Mouse (Mus musculus) forebrain, embryonic 10.5 days (tissue): ENCODE measurements around the gene Ddn. TPM values are rescaled to one million over a fixed set of nuclear protein-coding genes. Genes with fewer than 3 reads are reported as not detected.
A peak's percentile ranks its signal among the peaks of the same experiment; 100 is the strongest.

ENCODE experiments used
- DNase-seq: peaks from one replicate; pipeline ENCODE4 v3.0.0-alpha.2; 2017; ENCODE audit warnings: low spot score; ENCODE audit errors: extremely low spot score
- H3K27ac ChIP-seq: fragments of 300-500 bp; sonication (generic); 2 replicates; pipeline ENCODE4 v1.5.1; 2016; ENCODE audit warnings: mild to moderate bottlenecking
- H3K27me3 ChIP-seq: fragments of 300-500 bp; sonication (generic); 2 replicates; pipeline ENCODE4 v1.6.1; 2016; ENCODE audit warnings: mild to moderate bottlenecking; ENCODE audit not compliant: poor library complexity, severe bottlenecking
- H3K36me3 ChIP-seq: fragments of 300-500 bp; sonication (generic); replicated peaks from 2 replicates; pipeline ENCODE4 v1.6.1; 2016; ENCODE audit warnings: mild to moderate bottlenecking, moderate library complexity
- H3K4me1 ChIP-seq: fragments of 300-500 bp; sonication (generic); 2 replicates; pipeline ENCODE4 v1.6.1; 2016
- H3K4me3 ChIP-seq: fragments of 300-500 bp; sonication (generic); 2 replicates; pipeline ENCODE4 v1.5.1; 2016; ENCODE audit warnings: mild to moderate bottlenecking, moderate library complexity
- H3K9me3 ChIP-seq: fragments of 300-500 bp; sonication (generic); 2 replicates; pipeline ENCODE4 v1.6.1; 2016; ENCODE audit warnings: mild to moderate bottlenecking, moderate library complexity
- WGBS: fragments of 180-500 bp; shearing (Covaris S2); methylation state at CpG from one replicate; pipeline ENCODE4 v1.1.7; 2016; 5-methylcytosine and 5-hydroxymethylcytosine counted together
- polyA plus RNA-seq: library from polyadenylated mRNA; unstranded; fragments of >200 nt; fragmentation: Nextera tagmentation; extraction: Ambion mirVana; gene quantifications from 2 replicates; pipeline ENCODE4 v1.2.1, GENCODE M21; 2016

Gene Ddn
- polyA plus RNA-seq, 1 experiment from 2014 or later = 0.10 TPM

- H3K27ac ChIP-seq = no peak overlapping the region
- DNase-seq = no peak
- H3K27me3 ChIP-seq = no peaks in the 10 kb centered on the region
- 95% methylated on average over 30 of the region's 30 CpGs for WGBS
- H3K36me3 ChIP-seq = peaks cover 100% of the 10 kb centered on the region
- no peaks in the 10 kb centered on the region for H3K4me1 ChIP-seq
- no peak overlapping the region for H3K4me3 ChIP-seq
- no peaks in the 10 kb centered on the region for H3K9me3 ChIP-seq
These were observed 30.6 kb upstream of the Ddn start for GRCm38 (mm10) chr15:98839671-98840585.

DNA sequence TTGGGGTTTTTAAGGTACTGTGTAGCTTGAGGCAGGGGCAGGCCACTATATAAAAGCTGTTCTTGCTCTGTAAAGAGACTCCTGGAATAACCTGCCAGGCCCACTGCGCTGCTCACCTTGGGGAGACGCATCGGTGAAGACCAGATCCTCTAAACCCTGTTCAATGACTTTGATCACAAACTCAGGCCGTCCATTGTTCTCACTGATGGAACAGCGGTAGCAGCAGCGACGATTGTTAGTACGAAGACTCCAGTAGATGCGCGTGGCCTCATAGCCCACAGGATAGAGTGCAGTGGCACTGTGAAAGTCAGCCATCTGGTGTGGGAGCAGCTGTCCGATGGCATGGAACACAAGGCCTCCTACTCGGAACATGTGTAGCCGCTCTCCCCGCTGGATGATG, 29.9 kb upstream of the Ddn start:
- H3K27me3 ChIP-seq = no peaks in the 10 kb centered on the region
- H3K4me1 ChIP-seq = no peaks in the 10 kb centered on the region
- WGBS = 97% methylated on average over 14 of the region's 14 CpGs
- no peaks in the 10 kb centered on the region for H3K9me3 ChIP-seq
- no peak overlapping the region for H3K4me3 ChIP-seq
- no peak overlapping the region for H3K27ac ChIP-seq
- peaks cover 100% of the 10 kb centered on the region for H3K36me3 ChIP-seq
- no peak for DNase-seq

GRCm38 (mm10) chr15:98837743-98838103, 28.4 kb upstream of the Ddn start:
- peaks cover 2% of the 10 kb centered on the region; the same call in 1 of the 2 replicates for H3K4me1 ChIP-seq
- H3K9me3 ChIP-seq = no peaks in the 10 kb centered on the region
- H3K27me3 ChIP-seq = no peaks in the 10 kb centered on the region
- H3K36me3 ChIP-seq = peaks cover 100% of the 10 kb centered on the region
- no peak overlapping the region for H3K27ac ChIP-seq
- H3K4me3 ChIP-seq = no peak overlapping the region
- WGBS = 77% methylated on average over 4 of the region's 4 CpGs
- no peak for DNase-seq

- H3K27ac ChIP-seq = no peak overlapping the region
- H3K4me1 ChIP-seq = peaks cover 6% of the 10 kb centered on the region
- no peaks in the 10 kb centered on the region for H3K27me3 ChIP-seq
- WGBS = 95% methylated on average over 21 of the region's 21 CpGs
- peaks cover 98% of the 10 kb centered on the region for H3K36me3 ChIP-seq
- DNase-seq = no peak
- H3K9me3 ChIP-seq = no peaks in the 10 kb centered on the region
- H3K4me3 ChIP-seq = no peak overlapping the region
These were observed 27.9 kb upstream of the Ddn start for GRCm38 (mm10) chr15:98837006-98837742.

GRCm38 (mm10) chr15:98835291-98835690, 26.0 kb upstream of the Ddn start:
- Histone ChIP-seq H3K4me1 (peaks cover 19% of the 10 kb centered on the region), H3K9me3 (no peaks in the 10 kb centered on the region), H3K27me3 (no peaks in the 10 kb centered on the region), H3K27ac (no peak overlapping the region), H3K36me3 (peaks cover 81% of the 10 kb centered on the region), H3K4me3 (no peak overlapping the region)
- 95% methylated on average over 14 of the region's 14 CpGs for WGBS
- DNase-seq = no peak

- 88% methylated on average over 13 of the region's 13 CpGs for WGBS
- Histone ChIP-seq H3K4me1 (peaks cover 31% of the 10 kb centered on the region), H3K27ac (no peak overlapping the region), H3K4me3 (no peak overlapping the region; the same call in 1 of the 2 replicates), H3K27me3 (no peaks in the 10 kb centered on the region), H3K36me3 (peaks cover 74% of the 10 kb centered on the region), H3K9me3 (no peaks in the 10 kb centered on the region)
- DNase-seq = no peak
These were observed 24.8 kb upstream of the Ddn start for GRCm38 (mm10) chr15:98834059-98834458.

GRCm38 (mm10) chr15:98833281-98833680, 24.0 kb upstream of the Ddn start:
- no peak for DNase-seq
- no peaks in the 10 kb centered on the region for H3K27me3 ChIP-seq
- H3K36me3 ChIP-seq = peaks cover 69% of the 10 kb centered on the region
- 86% methylated on average over 11 of the region's 11 CpGs for WGBS
- no peaks in the 10 kb centered on the region for H3K9me3 ChIP-seq
- peaks cover 32% of the 10 kb centered on the region for H3K4me1 ChIP-seq
- no peak overlapping the region for H3K27ac ChIP-seq
- no peak overlapping the region for H3K4me3 ChIP-seq

DNA sequence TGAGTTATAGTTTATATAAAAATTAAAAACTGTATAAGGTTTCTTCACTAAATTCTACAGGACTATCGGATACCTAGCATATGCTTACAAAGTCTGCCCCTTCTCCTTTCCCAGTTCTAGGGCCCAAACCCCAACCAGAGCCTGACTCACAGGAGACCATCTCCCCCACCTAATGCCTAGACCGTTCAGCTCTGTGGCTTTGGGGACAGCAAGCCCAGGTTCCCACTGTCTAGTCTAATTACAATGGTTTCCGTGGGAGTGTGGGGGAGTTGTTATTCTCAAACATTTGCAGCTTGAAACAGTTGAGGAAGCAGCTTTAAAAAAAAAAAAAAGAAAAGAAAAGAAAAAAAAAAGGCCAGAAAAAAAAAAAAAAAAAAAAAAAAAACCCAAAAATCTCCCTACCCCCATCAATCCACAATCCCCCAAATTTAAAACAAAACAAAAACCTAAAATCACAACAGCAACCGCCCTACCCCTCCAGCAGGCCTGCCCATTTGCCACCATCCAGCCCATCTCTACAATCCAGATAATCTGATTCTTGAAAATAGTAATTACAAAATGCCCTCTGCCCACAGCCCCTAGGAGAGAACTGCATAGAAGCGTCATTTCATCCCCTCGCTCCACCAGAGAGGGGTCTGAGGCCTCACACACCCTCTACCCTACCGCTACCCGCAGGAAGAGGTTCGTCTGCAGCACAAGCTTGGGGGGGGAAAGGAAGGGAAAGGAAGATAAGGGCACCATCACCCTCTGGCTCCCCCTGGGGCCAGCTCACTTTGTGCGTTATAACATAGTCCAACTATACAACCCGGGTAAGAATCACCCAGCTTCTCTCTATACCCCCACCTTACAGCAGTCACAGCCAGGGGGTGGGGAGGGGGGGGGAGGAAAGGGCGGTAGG, 23.1 kb upstream of the Ddn start:
- H3K36me3 ChIP-seq = peaks cover 66% of the 10 kb centered on the region
- H3K4me3 ChIP-seq = peak overlapping the region; percentile 85; the same call in 1 of the 2 replicates
- 74% methylated on average over 12 of the region's 12 CpGs for WGBS
- H3K27me3 ChIP-seq = no peaks in the 10 kb centered on the region
- no peak overlapping the region for H3K27ac ChIP-seq
- H3K4me1 ChIP-seq = peaks cover 35% of the 10 kb centered on the region
- H3K9me3 ChIP-seq = no peaks in the 10 kb centered on the region
- no peak for DNase-seq

DNA sequence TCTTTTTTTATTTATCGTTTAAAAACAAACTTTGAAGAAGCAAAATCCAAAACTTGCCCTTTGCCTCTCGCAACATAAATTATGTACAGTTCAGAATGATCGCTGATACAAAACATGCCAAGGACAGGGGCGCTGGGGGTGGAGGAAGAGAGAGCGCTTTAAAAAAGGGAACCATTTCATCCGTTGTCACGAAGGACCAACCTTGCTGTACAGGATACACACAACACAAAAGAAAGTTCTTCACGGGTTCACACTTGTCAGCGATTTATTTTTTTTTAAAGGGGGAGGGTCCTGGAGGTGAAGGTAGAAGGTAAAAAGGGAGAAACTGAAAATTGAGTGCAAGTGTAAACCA, 22.4 kb upstream of the Ddn start:
- Histone ChIP-seq H3K4me3 (peak overlapping the region; percentile 85), H3K27ac (peak overlapping the region; percentile 92)
- WGBS = 21% methylated on average over 9 of the region's 9 CpGs

GRCm38 (mm10) chr15:98830736-98831683, 21.7 kb upstream of the Ddn start, which contains the start of gene Prkag1:
Gene Prkag1, minus strand, starts transcription at chr15:98831521.
- Histone ChIP-seq H3K36me3 (peaks cover 52% of the 10 kb centered on the region), H3K9me3 (no peaks in the 10 kb centered on the region), H3K27me3 (no peaks in the 10 kb centered on the region), H3K4me1 (peaks cover 35% of the 10 kb centered on the region), H3K27ac (peak within 1 kb of the TSS; percentile 92), H3K4me3 (peak within 1 kb of the TSS; percentile 85)
- DNase-seq = peak; percentile 99
- under 1% methylated on average over 66 of the region's 66 CpGs for WGBS

More for the DNA sequence above, 22.4 kb upstream of the Ddn start:
- DNase-seq = no peak
- peaks cover 59% of the 10 kb centered on the region for H3K36me3 ChIP-seq
- H3K27me3 ChIP-seq = no peaks in the 10 kb centered on the region
- H3K9me3 ChIP-seq = no peaks in the 10 kb centered on the region
- peaks cover 35% of the 10 kb centered on the region for H3K4me1 ChIP-seq

- no peak for DNase-seq
- Histone ChIP-seq H3K4me1 (peaks cover 31% of the 10 kb centered on the region), H3K36me3 (peaks cover 48% of the 10 kb centered on the region), H3K4me3 (no peak overlapping the region), H3K27ac (no peak overlapping the region), H3K27me3 (no peaks in the 10 kb centered on the region), H3K9me3 (no peaks in the 10 kb centered on the region)
- WGBS = 95% methylated on average over 7 of the region's 7 CpGs
These were observed 18.3 kb upstream of the Ddn start for GRCm38 (mm10) chr15:98827611-98828011.
